Mouse (Mus musculus) embryo, embryonic 11 days (tissue): Measurements from ENCODE around the gene Gm3173.
A peak's percentile ranks its signal among the peaks of the same experiment; 100 is the strongest.
"Not testable (repeated sequence)": the region's sequence is repeated elsewhere in the genome, so short reads cannot be mapped to it uniquely, and the experiment has no call there.

ENCODE experiments used
- DNase-seq: peaks from one replicate; pipeline ENCODE4 v3.0.0-alpha.2; 2015

The Gm3173 gene

DNA sequence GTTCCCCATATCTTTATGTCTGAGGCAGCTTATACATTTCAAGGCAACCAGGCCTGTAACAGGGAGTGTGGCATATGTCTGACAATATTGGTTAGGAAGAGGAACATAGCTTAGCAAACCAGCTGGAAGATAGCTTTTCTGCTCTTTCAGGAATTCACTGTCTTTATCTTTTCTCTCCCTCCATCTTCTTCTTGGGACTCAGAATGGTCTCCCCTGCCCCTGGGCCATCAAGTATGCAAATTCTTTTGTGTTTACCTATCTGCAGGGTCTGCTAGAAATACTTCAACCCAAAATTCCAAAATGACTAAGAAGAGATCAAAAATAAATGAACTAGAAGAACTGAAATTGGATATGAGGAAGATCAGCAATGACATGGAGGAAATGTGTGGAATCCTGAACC is at the start of gene Gm3173:
Gene Gm3173, plus strand, starts transcription at position 301 of the 400 bp plus-strand sequence.
- DNase-seq = not testable (repeated sequence)

DNA sequence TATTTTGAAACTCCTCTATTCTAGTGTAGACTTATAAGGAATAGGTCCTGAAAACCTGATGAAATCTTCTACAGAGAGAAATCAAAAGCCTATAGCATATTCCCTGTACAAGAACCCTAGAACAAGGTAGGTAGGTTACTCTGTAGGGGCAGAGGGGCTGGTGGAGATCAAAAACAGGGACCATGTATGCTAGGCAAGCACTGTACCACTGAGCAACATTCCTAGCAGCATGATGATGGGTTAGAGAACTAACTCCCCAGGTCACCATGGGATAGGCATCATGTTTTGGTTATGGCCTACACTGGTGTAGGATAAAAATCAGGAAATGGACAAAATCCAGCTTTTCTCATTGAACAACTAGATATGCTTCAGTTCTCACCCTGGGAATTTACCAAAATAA is 45.2 kb upstream of the Gm3173 start:
- DNase-seq = not testable (repeated sequence)

DNA sequence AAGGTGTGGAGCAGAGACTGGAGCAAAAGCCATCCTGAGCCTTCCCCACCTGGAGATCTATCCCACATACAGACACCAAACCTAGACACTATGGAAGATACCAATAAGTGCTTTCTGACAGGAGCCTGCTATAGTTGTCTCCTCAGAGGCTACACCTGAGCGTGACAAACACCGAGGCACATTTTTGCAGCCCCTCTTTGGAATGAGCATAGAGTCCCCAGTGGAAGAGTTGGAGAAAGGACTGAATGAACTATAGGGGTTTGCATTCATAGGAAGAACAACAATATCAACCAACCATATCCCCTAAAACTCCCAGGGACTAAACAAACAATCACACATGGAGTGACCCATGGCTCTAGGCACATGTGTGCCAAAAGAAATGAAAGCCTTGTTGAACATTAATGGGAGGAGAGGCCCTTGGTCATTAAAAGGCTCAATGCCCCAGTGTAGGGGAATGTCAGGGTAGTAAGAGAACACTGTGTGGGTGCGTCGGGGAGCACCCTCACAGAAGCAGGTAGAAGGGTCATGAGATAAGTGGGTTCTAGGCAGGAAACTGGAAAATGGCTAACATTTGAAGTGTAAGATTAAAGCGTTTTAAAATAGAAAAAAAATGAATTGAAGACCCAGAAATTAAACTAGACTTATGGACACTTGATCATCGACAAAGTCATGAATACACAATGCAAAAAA is 37.8 kb upstream of the Gm3173 start:
- not testable (repeated sequence) for DNase-seq

DNA sequence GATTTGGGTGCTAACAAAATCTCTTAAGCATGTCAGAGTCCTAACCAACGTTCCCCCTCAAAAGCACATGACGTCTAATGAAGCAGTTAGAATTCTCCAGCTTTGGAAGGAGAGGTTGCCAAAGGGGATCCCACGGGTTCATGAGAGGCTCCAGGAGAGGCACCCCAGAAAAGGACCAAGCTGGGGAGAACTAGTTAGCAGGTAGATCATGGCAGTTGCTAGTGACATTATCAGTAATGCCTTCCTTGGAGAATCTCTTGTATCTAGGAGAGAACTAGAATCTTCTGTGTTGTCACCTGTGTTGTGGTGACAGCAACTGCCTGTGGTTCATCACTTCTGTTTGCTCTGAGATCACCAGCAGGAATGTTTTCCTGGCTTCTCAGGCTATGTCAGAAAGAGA is 33.6 kb upstream of the Gm3173 start, which contains the start of gene Gm3159:
Gene Gm3159, plus strand, starts transcription at position 301 of the 400 bp plus-strand sequence.
- DNase-seq = not testable (repeated sequence)

DNA sequence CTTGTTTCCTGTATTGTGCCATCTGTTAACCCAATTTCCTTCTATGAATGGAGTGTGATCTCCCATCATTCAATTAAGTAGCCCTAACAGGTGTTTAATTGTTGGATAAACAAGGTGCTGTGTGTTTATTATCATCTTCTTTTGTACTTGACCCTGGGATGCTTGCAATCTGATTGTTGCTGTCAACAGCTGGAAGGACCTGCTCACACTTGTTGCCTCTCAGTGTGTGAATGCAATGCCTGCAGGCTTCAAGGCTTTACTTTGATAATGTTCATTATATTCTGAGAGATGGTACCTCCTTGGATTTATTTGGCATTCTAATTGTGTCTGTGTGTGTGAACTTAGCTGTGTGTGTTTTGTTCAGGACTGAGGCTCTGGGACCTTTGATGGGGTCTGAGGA is 32.2 kb upstream of the Gm3173 start:
- not testable (repeated sequence) for DNase-seq

DNA sequence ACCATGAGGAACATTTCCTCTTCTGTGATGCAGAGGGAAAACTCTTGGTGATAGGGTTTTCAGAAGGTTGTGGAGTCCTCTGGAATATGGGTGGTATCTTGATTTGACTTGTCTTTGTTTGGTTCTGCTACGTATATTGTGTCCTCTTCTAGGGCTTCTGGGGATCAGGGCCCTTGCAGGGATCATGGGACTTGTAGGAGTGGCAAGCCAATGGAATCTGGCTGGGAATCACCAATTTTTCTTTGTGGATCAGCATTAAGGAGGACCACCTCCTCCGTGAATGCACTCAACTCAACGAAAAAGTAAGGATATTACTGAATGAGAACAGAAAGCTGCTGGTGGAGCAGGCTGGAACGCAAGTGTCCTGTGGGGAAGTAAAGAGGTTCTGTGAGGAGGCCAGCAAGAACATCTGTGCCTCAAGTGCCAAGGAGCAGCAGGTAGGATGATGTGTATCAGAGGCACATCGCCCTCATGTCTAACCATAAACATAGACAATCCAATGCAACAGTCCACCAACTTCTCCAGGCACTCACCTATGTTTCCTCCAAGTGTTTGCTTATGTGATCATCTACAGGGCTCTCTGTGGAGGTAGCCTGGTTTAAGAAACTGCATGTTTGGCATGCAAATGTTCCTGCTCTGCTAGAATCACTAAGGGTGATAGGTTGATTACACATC is 30.5 kb upstream of the Gm3173 start:
- DNase-seq = not testable (repeated sequence)

DNA sequence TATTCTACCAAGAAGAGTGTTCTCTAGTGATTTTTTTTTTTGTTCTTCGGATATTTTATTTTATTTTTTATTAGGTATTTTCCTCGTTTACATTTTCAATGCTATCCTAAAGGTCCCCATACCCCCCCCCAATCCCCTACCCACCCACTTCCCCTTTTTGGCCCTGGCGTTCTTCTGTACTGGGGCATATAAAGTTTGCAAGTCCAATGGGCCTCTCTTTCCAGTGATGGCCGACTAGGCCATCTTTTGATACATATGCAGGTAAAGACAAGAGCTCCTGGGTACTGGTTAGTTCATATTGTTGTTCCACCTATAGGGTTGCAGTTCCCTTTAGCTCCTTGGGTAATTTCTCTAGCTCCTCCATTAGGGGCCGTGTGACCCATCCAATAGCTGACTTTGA is 29.5 kb upstream of the Gm3173 start:
- not testable (repeated sequence) for DNase-seq

DNA sequence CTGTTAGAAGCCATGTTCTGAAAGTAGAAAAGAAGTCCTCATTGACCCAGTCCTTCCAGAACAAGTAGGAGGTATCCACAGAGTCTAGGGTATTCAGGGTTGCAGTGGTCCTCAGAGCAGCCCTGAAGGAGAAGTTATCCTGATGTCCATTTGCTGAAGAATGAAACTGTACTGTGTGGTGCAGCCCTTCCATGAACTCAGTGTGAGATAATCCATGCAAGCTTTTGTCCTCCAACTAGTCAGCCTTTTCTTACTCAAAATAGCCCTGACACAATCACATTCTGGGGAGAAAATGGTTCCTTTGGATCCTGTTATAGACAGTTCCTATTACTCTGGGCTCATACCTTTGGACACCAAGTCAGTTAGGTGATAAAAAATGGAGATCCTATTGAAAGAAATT is 27.0 kb upstream of the Gm3173 start:
- DNase-seq = not testable (repeated sequence)

DNA sequence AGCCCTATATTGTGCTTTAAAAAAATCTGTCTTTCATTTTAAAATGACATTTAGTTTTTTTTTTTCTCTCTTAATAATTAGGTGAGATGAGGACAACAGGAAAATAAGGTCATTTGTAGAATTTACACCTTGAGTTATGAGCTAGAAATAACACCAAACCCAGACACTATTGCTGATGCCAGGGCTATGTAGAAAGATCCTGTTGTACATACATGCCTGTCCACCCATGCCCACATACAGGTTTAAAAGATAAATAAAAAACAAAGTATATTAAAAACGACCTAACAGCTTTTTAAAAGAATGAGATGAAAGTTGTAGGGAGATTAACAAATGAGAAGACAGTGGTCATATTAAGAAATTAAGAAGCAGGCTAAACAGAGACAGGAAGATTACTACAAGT is 20.9 kb upstream of the Gm3173 start:
- DNase-seq = not testable (repeated sequence)

DNA sequence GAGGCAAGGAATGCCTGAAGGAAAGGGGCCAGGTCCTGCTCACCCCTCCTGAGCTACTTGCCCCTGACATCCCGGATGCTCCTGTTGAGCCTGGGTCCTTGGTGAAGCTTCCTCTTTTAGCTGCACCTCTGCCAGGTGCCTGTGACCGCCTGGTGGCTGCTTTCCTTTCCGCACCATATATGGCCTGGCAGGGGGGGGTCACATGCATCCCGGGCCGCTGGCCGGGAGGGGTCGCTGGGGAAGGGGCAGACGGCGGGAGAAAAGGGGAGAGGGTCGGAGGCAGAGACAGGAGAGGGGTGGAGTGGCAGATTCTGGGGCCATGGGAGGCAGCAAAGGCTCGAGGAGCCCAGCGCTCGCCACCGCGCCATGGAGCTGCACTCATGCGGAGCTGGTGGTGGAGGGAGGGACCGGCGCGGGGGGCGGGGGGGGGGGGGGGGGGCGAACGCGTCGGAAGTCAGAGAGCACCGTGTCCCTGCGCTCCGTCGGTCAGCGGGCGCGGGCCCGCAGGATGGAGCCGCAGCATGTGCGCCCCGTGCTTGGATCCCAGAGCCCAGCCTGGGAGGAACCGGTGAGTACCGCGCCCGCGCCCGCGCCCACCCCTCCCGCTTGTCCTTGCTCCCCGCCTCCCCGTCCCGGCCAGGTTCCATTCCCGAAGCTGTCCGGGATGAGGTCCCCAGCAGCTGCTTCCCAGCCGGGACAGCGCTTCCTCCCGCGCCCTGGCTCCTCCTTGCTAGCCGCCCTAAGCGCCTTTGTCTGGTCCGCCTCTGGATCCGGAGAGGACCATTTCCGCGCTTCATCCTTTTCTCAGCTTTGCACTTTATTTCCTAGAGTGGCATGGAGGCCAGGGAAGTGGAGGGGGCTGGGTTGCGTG is 15.6 kb upstream of the Gm3173 start, which contains the start of gene Gm3164:
Gene Gm3164, plus strand, starts transcription at position 484 of the 871 bp plus-strand sequence.
- DNase-seq = peak; percentile 10

DNA sequence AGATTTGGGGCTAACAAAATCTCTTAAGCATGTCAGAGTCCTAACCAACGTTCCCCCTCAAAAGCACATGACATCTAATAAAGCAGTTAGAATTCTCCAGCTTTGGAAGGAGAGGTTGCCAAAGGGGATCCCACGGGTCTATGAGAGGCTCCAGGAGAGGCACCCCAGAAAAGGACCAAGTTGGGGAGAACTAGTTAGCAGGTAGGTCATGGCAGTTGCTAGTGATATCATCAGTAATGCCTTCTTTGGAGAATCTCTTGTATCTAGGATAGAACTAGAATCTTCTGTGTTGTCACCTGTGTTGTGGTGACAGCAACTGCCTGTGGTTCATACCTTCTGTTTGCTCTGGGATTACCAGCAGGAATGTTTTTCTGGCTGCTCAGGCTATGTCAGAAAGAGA is 50.7 kb downstream of the Gm3173 start, which contains the start of gene Gm3182:
Gene Gm3182, plus strand, starts transcription at position 301 of the 400 bp plus-strand sequence.
- DNase-seq = not testable (repeated sequence)

DNA sequence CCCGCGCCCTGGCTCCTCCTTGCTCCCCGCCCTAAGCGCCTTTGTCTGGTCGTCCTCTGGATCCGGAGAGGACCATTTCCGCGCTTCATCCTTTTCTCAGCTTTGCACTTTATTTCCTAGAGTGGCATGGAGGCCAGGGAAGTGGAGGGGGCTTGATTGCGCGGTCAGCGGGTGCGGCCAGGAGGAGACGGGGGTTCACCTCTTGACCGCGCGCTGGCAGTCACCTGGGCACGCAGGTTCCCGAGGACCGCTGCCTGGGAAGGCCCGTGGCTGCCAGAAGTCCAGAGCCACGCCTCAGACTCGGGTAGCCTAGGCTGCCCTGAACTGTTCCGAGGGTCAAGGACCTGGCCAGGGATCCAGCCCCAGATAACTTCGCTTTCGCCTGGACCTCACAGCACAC is 68.6 kb downstream of the Gm3173 start:
- DNase-seq = not testable (repeated sequence)

DNA sequence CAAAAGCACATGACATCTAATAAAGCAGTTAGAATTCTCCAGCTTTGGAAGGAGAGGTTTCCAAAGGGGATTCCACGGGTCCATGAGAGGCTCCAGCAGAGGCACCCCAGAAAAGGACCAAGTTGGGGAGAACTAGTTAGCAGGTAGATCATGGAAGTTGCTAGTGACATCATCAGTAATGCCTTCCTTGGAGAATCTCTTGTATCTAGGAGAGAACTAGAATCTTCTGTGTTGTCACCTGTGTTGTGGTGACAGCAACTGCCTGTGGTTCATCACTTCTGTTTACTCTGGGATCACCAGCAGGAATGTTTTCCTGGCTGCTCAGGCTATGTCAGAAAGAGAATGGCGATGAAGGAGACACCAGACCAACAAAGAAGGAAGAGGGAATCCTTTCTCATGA is 124.3 kb downstream of the Gm3173 start, which contains the start of gene Gm3047:
Gene Gm3047, plus strand, starts transcription at position 301 of the 400 bp plus-strand sequence.
- not testable (repeated sequence) for DNase-seq
